Mouse (Mus musculus) MEL (cell line): ENCODE measurements around the gene Syne2. TPM values are rescaled to one million over a fixed set of nuclear protein-coding genes. Genes with fewer than 3 reads are reported as not detected.

Experiments
- DNase-seq: peaks from one replicate; pipeline ENCODE4 v3.0.0; 2011; ENCODE audit warnings: low read depth, low spot score
- H3K27ac ChIP-seq: 2 replicates; pipeline ENCODE4 v1.5.1; 2012; ENCODE audit warnings: low read depth, mild to moderate bottlenecking, control low read depth, low read length, moderate library complexity; ENCODE audit not compliant: control insufficient read depth
- H3K27me3 ChIP-seq, 2 experiments: fragments of 150-350 bp in 1 of 2; sonication (generic) in 1 of 2; 2 replicates each; pipeline ENCODE4 v1.6.1; 2012; ENCODE audit warnings: low read length in 2 of 2, mild to moderate bottlenecking in 2 of 2, improper control_type of control experiment in 1 of 2, moderate library complexity in 1 of 2; ENCODE audit not compliant: insufficient read depth in 2 of 2, control insufficient read depth in 1 of 2
- H3K36me3 ChIP-seq, 2 experiments: 2 replicates each; pipeline ENCODE4 v1.6.1; 2012 to 2014; ENCODE audit warnings: low read length in 2 of 2, improper control_type of control experiment in 1 of 2, inconsistent platforms in 1 of 2, mild to moderate bottlenecking in 1 of 2; ENCODE audit not compliant: insufficient read depth in 2 of 2, control insufficient read depth in 1 of 2
- H3K4me1 ChIP-seq, 2 experiments: fragments of 150-350 bp in 1 of 2; sonication (generic) in 1 of 2; 2 replicates each; pipeline ENCODE4 v1.6.1; 2012; ENCODE audit warnings: low read length in 2 of 2, improper control_type of control experiment in 1 of 2, mild to moderate bottlenecking in 1 of 2; ENCODE audit not compliant: insufficient read depth in 2 of 2, control insufficient read depth in 1 of 2
- H3K4me3 ChIP-seq, 2 experiments: fragments of 150-350 bp in 1 of 2; sonication (generic) in 1 of 2; 2 replicates each; pipeline ENCODE4 v1.5.1; 2012; ENCODE audit warnings: low read depth in 2 of 2, low read length in 2 of 2, mild to moderate bottlenecking in 2 of 2, moderate library complexity in 2 of 2, control low read depth in 1 of 2, improper control_type of control experiment in 1 of 2; ENCODE audit not compliant: control insufficient read depth in 1 of 2, insufficient read depth in 1 of 2
- H3K79me2 ChIP-seq: 2 replicates; pipeline ENCODE4 v1.6.1; 2012; ENCODE audit warnings: mild to moderate bottlenecking, low read length, moderate library complexity; ENCODE audit not compliant: control insufficient read depth, poor library complexity, insufficient read depth
- H3K9ac ChIP-seq: 2 replicates; pipeline ENCODE4 v1.6.1; 2012; ENCODE audit warnings: low read depth, mild to moderate bottlenecking, control low read depth, low read length, moderate library complexity; ENCODE audit not compliant: control insufficient read depth, poor library complexity, severe bottlenecking
- H3K9me3 ChIP-seq: fragments of 150-350 bp; sonication (generic); replicated peaks from 2 replicates; pipeline ENCODE4 v1.6.1; 2012; ENCODE audit warnings: mild to moderate bottlenecking, low read length, improper control_type of control experiment, moderate library complexity; ENCODE audit not compliant: insufficient read depth
- BHLHE40 ChIP-seq: IDR thresholded peaks from 2 replicates; pipeline ENCODE4 v1.6.1; 2012; ENCODE audit warnings: low read depth, mild to moderate bottlenecking, inconsistent platforms, low read length, improper control_type of control experiment, borderline replicate concordance
- CHD1 ChIP-seq: IDR thresholded peaks from 2 replicates; pipeline ENCODE4 v1.6.1; 2012; ENCODE audit warnings: low read depth, mild to moderate bottlenecking, inconsistent platforms, low read length, improper control_type of control experiment
- CHD2 ChIP-seq: IDR thresholded peaks from 2 replicates; pipeline ENCODE4 v1.6.1; 2011; ENCODE audit warnings: low read length, improper control_type of control experiment
- CTCF ChIP-seq, 3 experiments: IDR thresholded peaks in 2 of 3; conservative IDR thresholded peaks in 1 of 3; 2 replicates each; pipeline ENCODE4 v1.5.1; 2011 to 2012; ENCODE audit warnings: low read length in 3 of 3, low read depth in 2 of 3, mild to moderate bottlenecking in 2 of 3, improper control_type of control experiment in 1 of 3, inconsistent platforms in 1 of 3, mixed read lengths in 1 of 3, moderate library complexity in 1 of 3; ENCODE audit not compliant: control insufficient read depth in 1 of 3, insufficient read depth in 1 of 3, poor library complexity in 1 of 3, severe bottlenecking in 1 of 3
- ELF1 ChIP-seq: IDR thresholded peaks from 2 replicates; pipeline ENCODE4 v1.6.1; 2014; ENCODE audit warnings: low read depth, mild to moderate bottlenecking, inconsistent platforms, low read length, improper control_type of control experiment, moderate library complexity
- ETS1 ChIP-seq: IDR thresholded peaks from 2 replicates; pipeline ENCODE4 v1.6.1; 2012; ENCODE audit warnings: low read depth, mild to moderate bottlenecking, inconsistent platforms, low read length, improper control_type of control experiment, moderate library complexity
- GABPA ChIP-seq: IDR thresholded peaks from 2 replicates; pipeline ENCODE4 v1.6.1; 2012; ENCODE audit warnings: low read depth, mild to moderate bottlenecking, inconsistent platforms, low read length, improper control_type of control experiment, moderate library complexity
- GATA1 ChIP-seq: IDR thresholded peaks from 2 replicates; pipeline ENCODE4 v1.6.1; 2011; ENCODE audit warnings: low read depth, low read length, improper control_type of control experiment
- HCFC1 ChIP-seq: IDR thresholded peaks from 2 replicates; pipeline ENCODE4 v1.6.1; 2012; ENCODE audit warnings: low read depth, mild to moderate bottlenecking, inconsistent platforms, low read length, improper control_type of control experiment, moderate library complexity
- JUND ChIP-seq: IDR thresholded peaks from 2 replicates; pipeline ENCODE4 v1.6.1; 2011; ENCODE audit warnings: low read depth, mild to moderate bottlenecking, improper control_type of control experiment, low read length
- KAT2A ChIP-seq: conservative IDR thresholded peaks from 2 replicates; pipeline ENCODE4 v1.6.1; 2012; ENCODE audit warnings: low read depth, low read length, improper control_type of control experiment, inconsistent platforms
- MAFK ChIP-seq: IDR thresholded peaks from 2 replicates; pipeline ENCODE4 v1.6.1; 2011; ENCODE audit warnings: low read depth, mild to moderate bottlenecking, low read length, improper control_type of control experiment, borderline replicate concordance
- MEF2A ChIP-seq: IDR thresholded peaks from 2 replicates; pipeline ENCODE4 v1.6.1; 2014; ENCODE audit warnings: low read depth, mild to moderate bottlenecking, inconsistent platforms, low read length, improper control_type of control experiment; ENCODE audit not compliant: poor library complexity, insufficient replicate concordance, severe bottlenecking; ENCODE audit errors: extremely low read depth
- MXI1 ChIP-seq: IDR thresholded peaks from 2 replicates; pipeline ENCODE4 v1.6.1; 2011; ENCODE audit warnings: mild to moderate bottlenecking, low read depth, low read length, improper control_type of control experiment
- MYB ChIP-seq: IDR thresholded peaks from 2 replicates; pipeline ENCODE4 v1.6.1; 2011; ENCODE audit warnings: mild to moderate bottlenecking, low read depth, low read length, improper control_type of control experiment
- NELFE ChIP-seq: IDR thresholded peaks from 2 replicates; pipeline ENCODE4 v1.6.1; 2011; ENCODE audit warnings: low read depth, low read length, improper control_type of control experiment
- POLR2A ChIP-seq, 2 experiments: IDR thresholded peaks; 2 replicates each; pipeline ENCODE4 v1.6.1; 2011 to 2012; ENCODE audit warnings: low read length in 2 of 2, mild to moderate bottlenecking in 2 of 2, control low read depth in 1 of 2, improper control_type of control experiment in 1 of 2, low read depth in 1 of 2, moderate library complexity in 1 of 2; ENCODE audit not compliant: control insufficient read depth in 1 of 2, insufficient read depth in 1 of 2, poor library complexity in 1 of 2
- POLR2AphosphoS2 ChIP-seq: IDR thresholded peaks from 2 replicates; pipeline ENCODE4 v1.6.1; 2011; ENCODE audit warnings: low read length, improper control_type of control experiment
- POLR2AphosphoS5 ChIP-seq: IDR thresholded peaks from 2 replicates; pipeline ENCODE4 v1.6.1; 2012; ENCODE audit warnings: low read depth, borderline replicate concordance, mild to moderate bottlenecking, inconsistent platforms, low read length, moderate library complexity, mixed read lengths
- SIN3A ChIP-seq: IDR thresholded peaks from 2 replicates; pipeline ENCODE4 v1.6.1; 2012; ENCODE audit warnings: low read length, improper control_type of control experiment, inconsistent platforms
- TCF12 ChIP-seq: IDR thresholded peaks from 2 replicates; pipeline ENCODE4 v1.6.1; 2014; ENCODE audit warnings: low read depth, mild to moderate bottlenecking, inconsistent platforms, low read length, improper control_type of control experiment, moderate library complexity
- USF1 ChIP-seq: IDR thresholded peaks from 2 replicates; pipeline ENCODE4 v1.6.1; 2014; ENCODE audit warnings: low read depth, mild to moderate bottlenecking, inconsistent platforms, low read length, improper control_type of control experiment, moderate library complexity
- USF2 ChIP-seq, 2 experiments: IDR thresholded peaks; 2 replicates each; pipeline ENCODE4 v1.6.1; 2011 to 2012; ENCODE audit warnings: improper control_type of control experiment in 2 of 2, low read length in 2 of 2, borderline replicate concordance in 1 of 2, inconsistent platforms in 1 of 2, low read depth in 1 of 2, mild to moderate bottlenecking in 1 of 2; ENCODE audit not compliant: insufficient read depth in 1 of 2
- ZC3H11A ChIP-seq: IDR thresholded peaks from 2 replicates; pipeline ENCODE4 v1.6.1; 2012; ENCODE audit warnings: low read depth, mild to moderate bottlenecking, inconsistent platforms, low read length, improper control_type of control experiment
- ZMIZ1 ChIP-seq: IDR thresholded peaks from 2 replicates; pipeline ENCODE4 v1.6.1; 2012; ENCODE audit warnings: low read depth, mild to moderate bottlenecking, inconsistent platforms, low read length, improper control_type of control experiment, moderate library complexity
- polyA plus RNA-seq, 2 experiments: library from polyadenylated mRNA; stranded (reverse) in 1 of 2; unstranded in 1 of 2; fragments of >175 nt in 1 of 2; fragments of >200 nt in 1 of 2; gene quantifications; 2 replicates each; pipeline versions ENCODE4 v1.2.1 to v1.2.4; 2012; ENCODE audit warnings: low replicate concordance in 2 of 2, low read depth in 1 of 2; ENCODE audit not compliant: insufficient read length in 2 of 2, insufficient read depth in 1 of 2, missing spikeins in 1 of 2
- total RNA-seq: library from RNA; depleted of rRNA; stranded (reverse); fragments of 300-350 nt; gene quantifications from 2 replicates; pipeline ENCODE4 v1.2.3, GENCODE M21; 2012

Gene Syne2
- total and polyA plus RNA-seq, 3 experiments, result 0.06 to 0.15 TPM; not detected in 1

GRCm38 (mm10) chr12:76012789-76013188, 194.9 kb downstream of the Syne2 start:
- no peak overlapping the region for H3K4me3 ChIP-seq
- no peaks in the 10 kb centered on the region for H3K36me3 ChIP-seq

GRCm38 (mm10) chr12:76013480-76013879, 195.5 kb downstream of the Syne2 start:
- no peak for DNase-seq
- Histone ChIP-seq H3K27ac (no peak overlapping the region), H3K36me3 (no peaks in the 10 kb centered on the region)

More at GRCm38 (mm10) chr12:76012789-76013188, 194.9 kb downstream of the Syne2 start:
- no peak for TF ChIP-seq NELFE
- no peak for TF ChIP-seq CTCF (IDR thresholded peaks at IDR 0.05 in 2 of 3, conservative IDR thresholded peaks at IDR 0.05 in 1 of 3; ENCODE audit: control insufficient read depth in 1 of 3, insufficient read depth in 1 of 3, low read depth in 2 of 3, low read length in 3 of 3, poor library complexity in 1 of 3, severe bottlenecking in 1 of 3)
- no peak for TF ChIP-seq CHD1
- TF ChIP-seq ETS1, result no peak
- no peak for TF ChIP-seq ZMIZ1
- TF ChIP-seq USF1, result no peak
- no peak for TF ChIP-seq HCFC1
- TF ChIP-seq JUND, result no peak
- no peak for TF ChIP-seq ZC3H11A
- TF ChIP-seq MYB, result no peak
- no peak for TF ChIP-seq MEF2A
- TF ChIP-seq USF2 (IDR thresholded peaks at IDR 0.05; ENCODE audit: borderline replicate concordance in 1 of 2, insufficient read depth in 1 of 2, low read depth in 1 of 2, low read length in 2 of 2), result no peak
- no peak for TF ChIP-seq POLR2AphosphoS5
- TF ChIP-seq TCF12, result no peak
- no peak for TF ChIP-seq MAFK
- no peak for TF ChIP-seq KAT2A
- Histone ChIP-seq H3K9ac (no peak overlapping the region), H3K79me2 (no peaks in the 10 kb centered on the region), H3K4me1 (no peaks in the 10 kb centered on the region), H3K9me3 (no peaks in the 10 kb centered on the region), H3K27me3 (peaks cover 3 to 5% of the 10 kb centered on the region in 2 experiments; a peak in 2 of 4 replicates), H3K27ac (no peak overlapping the region)
- DNase-seq, result no peak

More at GRCm38 (mm10) chr12:76013480-76013879, 195.5 kb downstream of the Syne2 start:
- Histone ChIP-seq H3K79me2 (no peaks in the 10 kb centered on the region), H3K4me3 (no peak overlapping the region), H3K27me3 (peaks cover 3 to 5% of the 10 kb centered on the region in 2 experiments; a peak in 2 of 4 replicates), H3K9ac (no peak overlapping the region), H3K9me3 (no peaks in the 10 kb centered on the region), H3K4me1 (no peaks in the 10 kb centered on the region)
- TF ChIP-seq SIN3A, result no peak
- TF ChIP-seq POLR2A (IDR thresholded peaks at IDR 0.05; ENCODE audit: control insufficient read depth in 1 of 2, insufficient read depth in 1 of 2, low read depth in 1 of 2, low read length in 2 of 2, poor library complexity in 1 of 2), result no peak
- TF ChIP-seq MAFK, result no peak
- no peak for TF ChIP-seq MYB
- TF ChIP-seq GABPA, result no peak
- TF ChIP-seq POLR2AphosphoS5, result no peak
- no peak for TF ChIP-seq MXI1
- TF ChIP-seq ELF1, result no peak
- TF ChIP-seq POLR2AphosphoS2, result no peak
- TF ChIP-seq TCF12, result no peak
- TF ChIP-seq CHD2, result no peak
- no peak for TF ChIP-seq ZMIZ1
- no peak for TF ChIP-seq GATA1
- TF ChIP-seq JUND, result no peak
- no peak for TF ChIP-seq BHLHE40
